Mouse (Mus musculus) ES-Bruce4 (cell line): ENCODE results near the gene Ppp1r3a. TPM values are rescaled to one million over a fixed set of nuclear protein-coding genes. Genes with fewer than 3 reads are reported as not detected.

Source experiments
- H3K27ac ChIP-seq: 2 replicates; pipeline ENCODE4 v1.5.1; 2012; ENCODE audit warnings: low read length, inconsistent platforms; ENCODE audit not compliant: insufficient read depth
- H3K27me3 ChIP-seq: 2 replicates; pipeline ENCODE4 v1.6.1; 2012; ENCODE audit warnings: mild to moderate bottlenecking, low read length, inconsistent platforms; ENCODE audit not compliant: control insufficient read depth, poor library complexity, insufficient read depth, severe bottlenecking
- H3K36me3 ChIP-seq: 2 replicates; pipeline ENCODE4 v1.6.1; 2012; ENCODE audit warnings: inconsistent platforms, mild to moderate bottlenecking, low read length, moderate library complexity; ENCODE audit not compliant: control insufficient read depth, poor library complexity, insufficient read depth, severe bottlenecking
- H3K4me1 ChIP-seq: one replicate; pipeline ENCODE4 v1.8.1; 2011; ENCODE audit warnings: low read length; ENCODE audit not compliant: control insufficient read depth, insufficient read depth
- H3K4me3 ChIP-seq: 2 replicates; pipeline ENCODE4 v1.5.1; 2011; ENCODE audit warnings: low read depth, mild to moderate bottlenecking, low read length
- H3K9ac ChIP-seq: 2 replicates; pipeline ENCODE4 v1.6.1; 2012; ENCODE audit warnings: low read depth, mild to moderate bottlenecking, inconsistent platforms; ENCODE audit not compliant: poor library complexity, severe bottlenecking
- H3K9me3 ChIP-seq: replicated peaks from 2 replicates; pipeline ENCODE4 v1.6.1; 2012; ENCODE audit warnings: mild to moderate bottlenecking, low read length, inconsistent platforms; ENCODE audit not compliant: control insufficient read depth, poor library complexity, insufficient read depth, severe bottlenecking
- CTCF ChIP-seq: IDR thresholded peaks from one replicate; pipeline ENCODE4 v1.8.1; 2011; ENCODE audit warnings: low read depth, low read length
- EP300 ChIP-seq: IDR thresholded peaks from 2 replicates; pipeline ENCODE4 v1.6.1; 2011; ENCODE audit warnings: low read depth, low read length; ENCODE audit not compliant: insufficient read depth
- POLR2A ChIP-seq: IDR thresholded peaks from one replicate; pipeline ENCODE4 v1.8.1; 2011; ENCODE audit warnings: low read length; ENCODE audit not compliant: insufficient read depth
- polyA plus RNA-seq: library from polyadenylated mRNA; stranded (reverse); fragments of >200 nt; gene quantifications from 2 replicates; pipeline ENCODE4 v1.2.4, GENCODE M21; 2011; ENCODE audit warnings: low read depth; ENCODE audit not compliant: missing spikeins, insufficient read depth, insufficient read length

Ppp1r3a gene
- polyA plus RNA-seq, 1 experiment: not detected

- no peak overlapping the region for H3K27ac ChIP-seq
- no peak overlapping the region for H3K4me3 ChIP-seq
- no peaks in the 10 kb centered on the region for H3K4me1 ChIP-seq
- H3K9ac ChIP-seq: no peak overlapping the region
- H3K9me3 ChIP-seq: no peaks in the 10 kb centered on the region
- no peaks in the 10 kb centered on the region for H3K27me3 ChIP-seq
- no peaks in the 10 kb centered on the region for H3K36me3 ChIP-seq
- TF ChIP-seq EP300 (no peak), POLR2A (no peak), CTCF (no peak)
These were observed 2.9 kb downstream of the Ppp1r3a start for GRCm38 (mm10) chr6:14752211-14752610.

GRCm38 (mm10) chr6:14747000-14747399 is 8.1 kb downstream of the Ppp1r3a start:
- Histone ChIP-seq H3K9ac (no peak overlapping the region), H3K27me3 (no peaks in the 10 kb centered on the region), H3K27ac (no peak overlapping the region), H3K9me3 (no peaks in the 10 kb centered on the region), H3K4me1 (no peaks in the 10 kb centered on the region), H3K36me3 (no peaks in the 10 kb centered on the region), H3K4me3 (no peak overlapping the region)
- TF ChIP-seq POLR2A (no peak), CTCF (no peak), EP300 (no peak)

GRCm38 (mm10) chr6:14736017-14736416 is 19.1 kb downstream of the Ppp1r3a start:
- Histone ChIP-seq H3K9me3 (no peaks in the 10 kb centered on the region), H3K4me1 (no peaks in the 10 kb centered on the region), H3K4me3 (no peak overlapping the region), H3K27ac (no peak overlapping the region), H3K36me3 (no peaks in the 10 kb centered on the region), H3K9ac (no peak overlapping the region), H3K27me3 (no peaks in the 10 kb centered on the region; the same call in 1 of the 2 replicates)
- TF ChIP-seq EP300 (no peak), CTCF (no peak), POLR2A (no peak)

- H3K9me3 ChIP-seq: no peaks in the 10 kb centered on the region
- H3K36me3 ChIP-seq: no peaks in the 10 kb centered on the region
- H3K4me1 ChIP-seq: no peaks in the 10 kb centered on the region
- H3K9ac ChIP-seq: no peak overlapping the region
- H3K27ac ChIP-seq: no peak overlapping the region
- H3K27me3 ChIP-seq: no peaks in the 10 kb centered on the region; the same call in 1 of the 2 replicates
- H3K4me3 ChIP-seq: no peak overlapping the region
- TF ChIP-seq POLR2A (no peak), EP300 (no peak), CTCF (no peak)
These were observed 24.1 kb downstream of the Ppp1r3a start for GRCm38 (mm10) chr6:14731011-14731410.

GRCm38 (mm10) chr6:14720772-14721414 is 34.2 kb downstream of the Ppp1r3a start:
- H3K27me3 ChIP-seq: no peaks in the 10 kb centered on the region; the same call in 1 of the 2 replicates
- H3K4me3 ChIP-seq: no peak overlapping the region
- no peaks in the 10 kb centered on the region for H3K4me1 ChIP-seq
- no peaks in the 10 kb centered on the region for H3K9me3 ChIP-seq
- no peak overlapping the region for H3K27ac ChIP-seq
- no peak overlapping the region for H3K9ac ChIP-seq
- TF ChIP-seq EP300 (no peak), CTCF (no peak), POLR2A (no peak)
- H3K36me3 ChIP-seq: no peaks in the 10 kb centered on the region

GRCm38 (mm10) chr6:14720110-14720771 is 34.8 kb downstream of the Ppp1r3a start:
- Histone ChIP-seq H3K9ac (no peak overlapping the region), H3K9me3 (no peaks in the 10 kb centered on the region), H3K27me3 (no peaks in the 10 kb centered on the region; the same call in 1 of the 2 replicates), H3K4me3 (no peak overlapping the region), H3K4me1 (no peaks in the 10 kb centered on the region), H3K27ac (no peak overlapping the region), H3K36me3 (no peaks in the 10 kb centered on the region)
- TF ChIP-seq EP300 (no peak), CTCF (no peak), POLR2A (no peak)
